Mouse (Mus musculus) urinary bladder, adult 18-20 months (tissue): ENCODE data around the gene Apoa5.
"Not testable (repeated sequence)": the region's sequence is repeated elsewhere in the genome, so short reads cannot be mapped to it uniquely, and the experiment has no call there.

Source experiments
- DNase-seq, 2 experiments: peaks; one replicate each; pipeline ENCODE4 v3.0.0; 2022; ENCODE audit warnings: low spot score in 2 of 2, mixed read lengths in 2 of 2

Apoa5 gene

GRCm38 (mm10) chr9:46261131-46261530, 7.3 kb upstream of the Apoa5 start:
- DNase-seq, result no peak

- no peak for DNase-seq
Observed at GRCm38 (mm10) chr9:46269125-46269524, 692 bp downstream of the Apoa5 start.

- no peak for DNase-seq
Observed at GRCm38 (mm10) chr9:46270782-46271181, 2.3 kb downstream of the Apoa5 start.

- DNase-seq, result no peak
Observed at GRCm38 (mm10) chr9:46272070-46272469, 3.6 kb downstream of the Apoa5 start.

- DNase-seq, result peak; percentile 79 to 85
Observed at GRCm38 (mm10) chr9:46272677-46273454, 4.4 kb downstream of the Apoa5 start, which contains the start of gene Zpr1. Gene Zpr1 (plus strand): TSS chr9:46273064.

- no peak for DNase-seq
Observed at GRCm38 (mm10) chr9:46274494-46274893, 6.1 kb downstream of the Apoa5 start.

- DNase-seq, result peak; percentile 89 to 99
Observed at GRCm38 (mm10) chr9:46282631-46283436, 14.4 kb downstream of the Apoa5 start, which contains the start of gene Bud13. Gene Bud13 (plus strand): TSS chr9:46283008.

GRCm38 (mm10) chr9:46298381-46298780, 29.9 kb downstream of the Apoa5 start:
- no peak for DNase-seq

- no peak for DNase-seq
Observed at GRCm38 (mm10) chr9:46302142-46302541, 33.7 kb downstream of the Apoa5 start.

GRCm38 (mm10) chr9:46309121-46309520, 40.7 kb downstream of the Apoa5 start:
- no peak for DNase-seq

GRCm38 (mm10) chr9:46314507-46314906, 46.1 kb downstream of the Apoa5 start:
- DNase-seq, result peak; percentile 39 to 48

- DNase-seq, result no peak
Observed at GRCm38 (mm10) chr9:46314921-46315320, 46.5 kb downstream of the Apoa5 start.

- no peak for DNase-seq
Observed at GRCm38 (mm10) chr9:46315807-46316365, 47.5 kb downstream of the Apoa5 start.

- DNase-seq, result no peak
Observed at GRCm38 (mm10) chr9:46316388-46316787, 48.0 kb downstream of the Apoa5 start.

GRCm38 (mm10) chr9:46316909-46317308, 48.5 kb downstream of the Apoa5 start:
- no peak for DNase-seq

GRCm38 (mm10) chr9:46317957-46318356, 49.5 kb downstream of the Apoa5 start:
- DNase-seq, result no peak

GRCm38 (mm10) chr9:46319886-46320285, 51.5 kb downstream of the Apoa5 start, which contains the start of gene 4931429L15Rik:
Gene 4931429L15Rik (minus strand): TSS chr9:46319986.
- not testable (repeated sequence) for DNase-seq

- DNase-seq, result no peak
Observed at GRCm38 (mm10) chr9:46320461-46320860, 52.0 kb downstream of the Apoa5 start.
